Mouse (Mus musculus): ENCODE measurements around the gene Manbal. TPM values are rescaled to one million over a fixed set of nuclear protein-coding genes. Genes with fewer than 3 reads are reported as not detected.

Manbal gene
- polyA plus RNA-seq, 1 experiment = 64.5 TPM

DNA sequence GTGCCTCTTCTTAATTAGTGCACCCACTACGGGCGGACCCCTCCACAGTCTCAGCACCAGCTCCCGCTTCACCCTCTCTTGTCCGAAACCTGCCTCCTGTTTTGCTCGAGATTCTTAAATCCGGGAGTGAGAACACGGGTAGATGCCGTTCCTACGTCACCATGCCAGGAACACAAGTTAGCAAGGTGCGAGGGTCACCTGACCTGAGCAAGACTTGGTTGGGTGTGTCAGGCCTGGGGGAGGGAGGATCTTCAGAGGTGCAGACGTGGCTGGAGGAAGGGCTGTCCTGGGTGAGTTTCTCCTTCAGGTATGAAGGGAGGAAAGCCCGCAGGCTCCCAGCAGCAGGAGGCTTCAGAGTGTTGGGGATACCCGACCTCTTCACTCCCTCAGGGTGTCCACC lies 50.8 kb downstream of the Manbal start, which contains the start of gene Src:
Gene Src (plus strand): TSS at position 239 of the 400 bp plus-strand sequence.
- no peaks in the 10 kb centered on the region for H3K79me2 ChIP-seq (ENCODE audit: control insufficient read depth, insufficient read depth)
- H3K36me3 ChIP-seq (ENCODE audit: control insufficient read depth, insufficient read depth) = no peaks in the 10 kb centered on the region
- no peak within 1 kb of the TSS for H3ac ChIP-seq (ENCODE audit: control insufficient read depth, insufficient read length)
- no peaks in the 10 kb centered on the region for H3K27me3 ChIP-seq (ENCODE audit: control insufficient read depth, insufficient read depth, insufficient read length)
- no peak within 1 kb of the TSS for H3K4me2 ChIP-seq (ENCODE audit: low read depth)
- TF ChIP-seq POLR2A (IDR thresholded peaks at IDR 0.05; ENCODE audit: insufficient read length, low read depth) = no peak
- no peak for TF ChIP-seq TCF12 (IDR thresholded peaks at IDR 0.05; ENCODE audit: insufficient read depth, poor library complexity, severe bottlenecking)
- TF ChIP-seq REST (IDR thresholded peaks at IDR 0.05; ENCODE audit: insufficient read depth, insufficient read length) = no peak
- TF ChIP-seq SRF (IDR thresholded peaks at IDR 0.05; ENCODE audit: control insufficient read depth, insufficient read length, low read depth) = no peak
- TF ChIP-seq MYOG (IDR thresholded peaks at IDR 0.05; ENCODE audit: control insufficient read depth in 1 of 3, insufficient read depth in 1 of 3, insufficient read length in 2 of 3, low read depth in 2 of 3) = no peak
- TF ChIP-seq CEBPB (IDR thresholded peaks at IDR 0.05; ENCODE audit: insufficient read depth, poor library complexity, severe bottlenecking) = no peak
- no peak for TF ChIP-seq TCF3 (IDR thresholded peaks at IDR 0.05; ENCODE audit: insufficient read length, low read depth)
- no peak for TF ChIP-seq USF1 (IDR thresholded peaks at IDR 0.05; ENCODE audit: low read depth)
- no peak for TF ChIP-seq E2F4 (IDR thresholded peaks at IDR 0.05; ENCODE audit: insufficient read depth)
- no peak for TF ChIP-seq MAX (IDR thresholded peaks at IDR 0.05; ENCODE audit: low read depth)
- TF ChIP-seq MYOD1 (IDR thresholded peaks at IDR 0.05; ENCODE audit: control insufficient read depth in 1 of 3, insufficient read length in 2 of 3, low read depth in 2 of 3) = no peak
- no peak for TF ChIP-seq POLR2AphosphoS2 (IDR thresholded peaks at IDR 0.05; ENCODE audit: insufficient read length, low read depth)
- H3K4me3 ChIP-seq = no peak within 1 kb of the TSS

DNA sequence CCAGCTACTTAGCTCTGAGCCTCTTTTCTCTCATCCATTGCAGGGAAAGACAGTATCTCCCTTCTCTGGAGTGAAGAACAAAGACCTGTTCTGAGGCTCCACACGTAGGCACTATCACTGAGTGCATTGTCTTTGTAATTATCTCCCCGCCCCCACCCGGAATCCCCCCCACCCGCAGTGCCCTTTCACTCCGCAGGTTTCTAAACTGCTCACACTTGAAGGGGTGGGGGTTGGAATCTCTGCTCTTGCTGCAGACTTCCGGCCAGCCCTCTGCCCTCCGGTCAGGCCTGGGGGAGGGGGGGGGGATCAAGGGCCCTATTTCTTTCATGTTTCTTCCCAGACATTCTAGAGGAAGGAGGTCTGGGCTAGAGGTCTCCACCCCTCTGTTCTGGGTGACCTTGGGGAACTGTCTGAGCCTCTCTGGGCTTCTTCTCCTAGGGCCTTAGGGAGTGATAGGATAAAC lies 51.2 kb downstream of the Manbal start:
- Histone ChIP-seq H3K4me3 (no peak overlapping the region), H3K36me3 (ENCODE audit: control insufficient read depth, insufficient read depth) (no peaks in the 10 kb centered on the region), H3K27me3 (ENCODE audit: control insufficient read depth, insufficient read depth, insufficient read length) (no peaks in the 10 kb centered on the region), H3K79me2 (ENCODE audit: control insufficient read depth, insufficient read depth) (peaks cover 4% of the 10 kb centered on the region), H3K4me2 (ENCODE audit: low read depth) (no peak overlapping the region), H3ac (ENCODE audit: control insufficient read depth, insufficient read length) (no peak overlapping the region)
- no peak for TF ChIP-seq POLR2A (IDR thresholded peaks at IDR 0.05; ENCODE audit: insufficient read length, low read depth)
- no peak for TF ChIP-seq MAX (IDR thresholded peaks at IDR 0.05; ENCODE audit: low read depth)
- TF ChIP-seq REST (IDR thresholded peaks at IDR 0.05; ENCODE audit: insufficient read depth, insufficient read length) = no peak
- TF ChIP-seq MYOD1 (IDR thresholded peaks at IDR 0.05; ENCODE audit: control insufficient read depth in 1 of 3, insufficient read length in 2 of 3, low read depth in 2 of 3) = no peak
- no peak for TF ChIP-seq TCF3 (IDR thresholded peaks at IDR 0.05; ENCODE audit: insufficient read length, low read depth)
- TF ChIP-seq E2F4 (IDR thresholded peaks at IDR 0.05; ENCODE audit: insufficient read depth) = no peak
- TF ChIP-seq SRF (IDR thresholded peaks at IDR 0.05; ENCODE audit: control insufficient read depth, insufficient read length, low read depth) = no peak
- no peak for TF ChIP-seq MYOG (IDR thresholded peaks at IDR 0.05; ENCODE audit: control insufficient read depth in 1 of 3, insufficient read depth in 1 of 3, insufficient read length in 2 of 3, low read depth in 2 of 3)
- TF ChIP-seq TCF12 (IDR thresholded peaks at IDR 0.05; ENCODE audit: insufficient read depth, poor library complexity, severe bottlenecking) = no peak
- no peak for TF ChIP-seq USF1 (IDR thresholded peaks at IDR 0.05; ENCODE audit: low read depth)
- TF ChIP-seq CEBPB (IDR thresholded peaks at IDR 0.05; ENCODE audit: insufficient read depth, poor library complexity, severe bottlenecking) = no peak
- TF ChIP-seq POLR2AphosphoS2 (IDR thresholded peaks at IDR 0.05; ENCODE audit: insufficient read length, low read depth) = no peak

DNA sequence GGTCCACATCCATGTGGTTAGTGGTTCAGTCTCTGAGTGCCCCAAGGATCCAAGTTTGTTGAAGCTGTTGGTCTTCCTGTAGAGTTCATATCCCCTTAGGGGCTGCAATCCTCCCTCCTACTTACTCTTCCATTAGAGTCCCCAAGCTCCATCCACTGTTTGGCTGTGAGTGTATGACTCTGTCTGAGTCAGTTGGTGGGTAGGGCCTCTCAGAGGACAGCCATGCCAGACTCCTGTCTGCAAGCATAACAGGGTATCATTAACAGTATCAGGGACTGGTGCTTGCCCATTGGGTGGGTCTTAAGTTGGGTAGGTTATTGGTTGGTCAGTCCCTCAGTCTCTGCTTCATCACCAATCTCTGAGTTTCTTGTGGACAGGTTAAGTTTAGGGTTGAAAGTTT lies 52.1 kb downstream of the Manbal start:
- Histone ChIP-seq H3K79me2 (ENCODE audit: control insufficient read depth, insufficient read depth) (peaks cover 6% of the 10 kb centered on the region), H3ac (ENCODE audit: control insufficient read depth, insufficient read length) (no peak overlapping the region), H3K4me3 (no peak overlapping the region), H3K4me2 (ENCODE audit: low read depth) (no peak overlapping the region), H3K36me3 (ENCODE audit: control insufficient read depth, insufficient read depth) (no peaks in the 10 kb centered on the region), H3K27me3 (ENCODE audit: control insufficient read depth, insufficient read depth, insufficient read length) (no peaks in the 10 kb centered on the region)
- TF ChIP-seq REST (IDR thresholded peaks at IDR 0.05; ENCODE audit: insufficient read depth, insufficient read length) (no peak), SRF (IDR thresholded peaks at IDR 0.05; ENCODE audit: control insufficient read depth, insufficient read length, low read depth) (no peak), MYOD1 (IDR thresholded peaks at IDR 0.05; ENCODE audit: control insufficient read depth in 1 of 3, insufficient read length in 2 of 3, low read depth in 2 of 3) (no peak), MAX (IDR thresholded peaks at IDR 0.05; ENCODE audit: low read depth) (no peak), USF1 (IDR thresholded peaks at IDR 0.05; ENCODE audit: low read depth) (no peak), CEBPB (IDR thresholded peaks at IDR 0.05; ENCODE audit: insufficient read depth, poor library complexity, severe bottlenecking) (no peak), E2F4 (IDR thresholded peaks at IDR 0.05; ENCODE audit: insufficient read depth) (no peak), POLR2AphosphoS2 (IDR thresholded peaks at IDR 0.05; ENCODE audit: insufficient read length, low read depth) (no peak)

DNA sequence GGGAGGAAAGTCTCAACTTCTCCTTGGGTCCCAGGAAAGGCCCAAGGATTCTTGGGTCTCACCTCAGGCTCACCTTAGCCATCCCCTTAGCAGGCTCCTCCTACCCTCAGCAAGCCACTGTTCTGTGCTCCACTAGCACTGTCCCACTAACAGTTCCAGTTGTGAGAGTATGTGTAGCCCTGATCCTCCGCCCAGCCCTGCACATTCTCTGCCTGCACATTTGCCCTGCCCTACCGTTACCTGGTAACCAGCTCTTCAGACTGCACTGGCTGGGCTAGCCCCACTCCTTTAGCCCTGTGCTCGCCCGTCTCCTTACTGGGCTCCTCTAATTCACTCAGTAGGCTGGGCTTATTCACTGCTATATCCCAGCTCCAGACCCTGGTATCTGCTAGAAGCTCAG lies 53.0 kb downstream of the Manbal start:
- Histone ChIP-seq H3K79me2 (ENCODE audit: control insufficient read depth, insufficient read depth) (peaks cover 9% of the 10 kb centered on the region), H3ac (ENCODE audit: control insufficient read depth, insufficient read length) (no peak overlapping the region), H3K36me3 (ENCODE audit: control insufficient read depth, insufficient read depth) (no peaks in the 10 kb centered on the region), H3K4me3 (no peak overlapping the region), H3K27me3 (ENCODE audit: control insufficient read depth, insufficient read depth, insufficient read length) (no peaks in the 10 kb centered on the region), H3K4me2 (ENCODE audit: low read depth) (no peak overlapping the region)
- no peak for TF ChIP-seq POLR2A (IDR thresholded peaks at IDR 0.05; ENCODE audit: insufficient read length, low read depth)
- no peak for TF ChIP-seq MYOD1 (IDR thresholded peaks at IDR 0.05; ENCODE audit: control insufficient read depth in 1 of 3, insufficient read length in 2 of 3, low read depth in 2 of 3)
- TF ChIP-seq POLR2AphosphoS2 (IDR thresholded peaks at IDR 0.05; ENCODE audit: insufficient read length, low read depth) = no peak
- no peak for TF ChIP-seq TCF12 (IDR thresholded peaks at IDR 0.05; ENCODE audit: insufficient read depth, poor library complexity, severe bottlenecking)
- no peak for TF ChIP-seq CEBPB (IDR thresholded peaks at IDR 0.05; ENCODE audit: insufficient read depth, poor library complexity, severe bottlenecking)
- TF ChIP-seq REST (IDR thresholded peaks at IDR 0.05; ENCODE audit: insufficient read depth, insufficient read length) = no peak
- TF ChIP-seq TCF3 (IDR thresholded peaks at IDR 0.05; ENCODE audit: insufficient read length, low read depth) = no peak
- TF ChIP-seq SRF (IDR thresholded peaks at IDR 0.05; ENCODE audit: control insufficient read depth, insufficient read length, low read depth) = no peak
- no peak for TF ChIP-seq USF1 (IDR thresholded peaks at IDR 0.05; ENCODE audit: low read depth)
- no peak for TF ChIP-seq MAX (IDR thresholded peaks at IDR 0.05; ENCODE audit: low read depth)
- no peak for TF ChIP-seq E2F4 (IDR thresholded peaks at IDR 0.05; ENCODE audit: insufficient read depth)
- no peak for TF ChIP-seq MYOG (IDR thresholded peaks at IDR 0.05; ENCODE audit: control insufficient read depth in 1 of 3, insufficient read depth in 1 of 3, insufficient read length in 2 of 3, low read depth in 2 of 3)
